Mouse (Mus musculus): ENCODE measurements around the gene Ubtf. TPM values are rescaled to one million over a fixed set of nuclear protein-coding genes. Genes with fewer than 3 reads are reported as not detected.
A peak's percentile ranks its signal among the peaks of the same experiment; 100 is the strongest.

The Ubtf gene
- polyA plus RNA-seq, 1 experiment from 2014 or later, result 75.5 TPM

DNA sequence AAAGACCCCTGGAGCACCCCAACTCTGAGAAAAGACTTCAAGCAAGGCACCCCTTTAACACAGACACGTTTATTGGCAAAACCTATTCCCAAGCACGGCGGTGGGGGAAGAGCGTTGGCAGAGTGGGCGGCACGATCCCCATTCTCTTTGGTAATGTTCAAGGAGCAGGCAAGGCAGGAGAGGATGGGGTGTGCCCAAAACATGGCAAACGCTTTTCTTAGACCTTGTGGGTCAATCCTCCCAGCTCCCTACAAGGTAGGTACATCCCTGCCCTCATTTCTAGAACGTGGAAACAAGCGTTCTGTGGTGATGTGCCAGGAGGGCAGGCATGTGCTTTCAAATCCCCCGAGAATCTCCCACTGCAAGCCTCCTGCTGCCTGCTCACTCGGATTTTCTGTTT, 29.2 kb upstream of the Ubtf start:
- Histone ChIP-seq H3K9ac (ENCODE audit: low read depth, low read length) (no peak overlapping the region), H3K4me3 (replicated peaks; ENCODE audit: low read depth, low read length) (no peak overlapping the region), H3K27ac (no peak overlapping the region), H3K36me3 (ENCODE audit: insufficient read depth, low read length) (no peaks in the 10 kb centered on the region), H3K9me3 (replicated peaks; ENCODE audit: low read length) (no peaks in the 10 kb centered on the region), H3K4me1 (replicated peaks; ENCODE audit: insufficient read depth, low read length) (no peaks in the 10 kb centered on the region), H3K4me2 (ENCODE audit: low read length) (no peak overlapping the region), H3K27me3 (ENCODE audit: insufficient read depth, low read length) (no peaks in the 10 kb centered on the region)
- no peak for TF ChIP-seq CTCF (IDR thresholded peaks at IDR 0.05; ENCODE audit: low read depth)
- DNase-seq (ENCODE audit: low spot score), result no peak
- 80% methylated on average over 11 of the region's 11 CpGs for WGBS
- no peak for ATAC-seq (replicated peaks; ENCODE audit: low FRiP score, low read depth)

DNA sequence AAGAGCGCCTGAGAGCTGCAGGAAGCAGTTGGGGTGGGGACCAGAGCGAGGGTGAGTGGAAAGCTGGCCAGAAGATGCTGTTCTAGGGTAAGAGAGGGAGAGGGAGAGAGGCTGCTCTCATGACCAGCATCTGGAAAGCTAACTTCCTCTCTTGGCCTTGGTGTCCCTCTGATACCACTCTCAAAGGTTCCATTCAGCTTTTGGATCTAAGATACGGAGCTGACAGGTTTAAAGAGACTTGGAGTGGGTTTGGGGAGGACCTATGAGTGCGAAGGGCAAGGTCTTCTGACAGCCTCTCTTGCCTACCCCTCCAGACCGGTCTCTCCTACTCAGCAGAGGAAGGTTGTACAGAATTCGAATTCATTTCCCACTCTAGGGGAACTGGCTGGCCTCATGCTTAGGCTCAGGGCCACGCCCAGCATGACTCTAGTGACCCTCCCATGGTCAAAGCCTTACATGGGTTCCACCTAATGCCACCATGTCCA, 28.6 kb upstream of the Ubtf start:
- Histone ChIP-seq H3K4me1 (replicated peaks; ENCODE audit: insufficient read depth, low read length) (no peaks in the 10 kb centered on the region), H3K9me3 (replicated peaks; ENCODE audit: low read length) (no peaks in the 10 kb centered on the region), H3K36me3 (ENCODE audit: insufficient read depth, low read length) (no peaks in the 10 kb centered on the region), H3K4me3 (replicated peaks; ENCODE audit: low read depth, low read length) (no peak overlapping the region), H3K9ac (ENCODE audit: low read depth, low read length) (no peak overlapping the region), H3K27me3 (ENCODE audit: insufficient read depth, low read length) (no peaks in the 10 kb centered on the region), H3K27ac (no peak overlapping the region), H3K4me2 (ENCODE audit: low read length) (no peak overlapping the region)
- ATAC-seq (replicated peaks; ENCODE audit: low FRiP score, low read depth) (no peak), DNase-seq (ENCODE audit: low spot score) (no peak)
- WGBS, result 89% methylated on average over 7 of the region's 7 CpGs
- no peak for TF ChIP-seq CTCF (IDR thresholded peaks at IDR 0.05; ENCODE audit: low read depth)

DNA sequence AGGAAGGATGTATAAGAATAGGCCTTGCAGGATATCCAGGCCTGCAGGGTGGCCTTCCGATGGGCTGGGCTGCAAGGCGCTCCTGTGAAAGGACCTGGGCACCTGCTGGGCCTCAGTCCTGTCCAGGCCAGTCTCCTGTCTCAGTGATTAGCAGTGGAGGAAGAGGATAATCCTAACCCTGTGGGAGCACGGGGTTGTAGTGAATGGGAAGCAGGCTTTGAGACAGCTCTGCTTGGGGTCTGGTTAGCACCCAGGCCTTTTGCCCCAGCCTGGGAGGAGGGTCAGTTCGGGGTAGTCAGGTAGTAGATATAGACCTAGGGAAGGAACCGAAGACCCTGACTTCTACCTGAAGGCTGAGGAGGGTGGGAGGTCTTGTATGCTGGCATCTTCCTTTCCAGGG, 28.1 kb upstream of the Ubtf start:
- H3K4me2 ChIP-seq (ENCODE audit: low read length), result no peak overlapping the region
- H3K4me3 ChIP-seq (replicated peaks; ENCODE audit: low read depth, low read length), result no peak overlapping the region
- H3K4me1 ChIP-seq (replicated peaks; ENCODE audit: insufficient read depth, low read length), result no peaks in the 10 kb centered on the region
- H3K9me3 ChIP-seq (replicated peaks; ENCODE audit: low read length), result no peaks in the 10 kb centered on the region
- no peak overlapping the region for H3K27ac ChIP-seq
- H3K27me3 ChIP-seq (ENCODE audit: insufficient read depth, low read length), result no peaks in the 10 kb centered on the region
- ATAC-seq (replicated peaks; ENCODE audit: low FRiP score, low read depth) (no peak), DNase-seq (ENCODE audit: low spot score) (no peak)
- no peaks in the 10 kb centered on the region for H3K36me3 ChIP-seq (ENCODE audit: insufficient read depth, low read length)
- no peak overlapping the region for H3K9ac ChIP-seq (ENCODE audit: low read depth, low read length)
- WGBS, result 83% methylated on average over 5 of the region's 5 CpGs
- no peak for TF ChIP-seq CTCF (IDR thresholded peaks at IDR 0.05; ENCODE audit: low read depth)

DNA sequence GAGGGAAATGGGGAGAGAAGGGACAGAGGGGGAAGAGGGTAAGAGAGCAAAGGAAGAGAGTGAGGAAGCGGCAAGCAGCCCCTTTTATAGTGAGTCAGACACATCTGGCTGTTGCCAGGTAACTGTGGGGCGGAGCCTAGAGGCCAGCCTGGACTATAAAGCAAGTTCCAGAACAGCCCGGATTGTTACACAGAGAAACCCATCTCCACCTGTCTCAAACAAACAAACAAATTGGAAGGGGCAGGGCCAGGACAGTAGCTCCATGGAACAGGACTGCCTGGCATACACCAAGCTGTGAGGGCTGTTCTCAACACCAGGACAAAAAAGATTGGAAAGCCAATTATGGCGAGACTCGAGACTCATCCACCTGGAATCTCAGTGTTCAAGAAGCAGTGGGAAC, 27.4 kb upstream of the Ubtf start:
- ATAC-seq (replicated peaks; ENCODE audit: low FRiP score, low read depth), result no peak
- Histone ChIP-seq H3K9me3 (replicated peaks; ENCODE audit: low read length) (no peaks in the 10 kb centered on the region), H3K4me3 (replicated peaks; ENCODE audit: low read depth, low read length) (no peak overlapping the region), H3K36me3 (ENCODE audit: insufficient read depth, low read length) (no peaks in the 10 kb centered on the region), H3K27ac (no peak overlapping the region), H3K27me3 (ENCODE audit: insufficient read depth, low read length) (no peaks in the 10 kb centered on the region), H3K4me2 (ENCODE audit: low read length) (no peak overlapping the region), H3K9ac (ENCODE audit: low read depth, low read length) (no peak overlapping the region), H3K4me1 (replicated peaks; ENCODE audit: insufficient read depth, low read length) (no peaks in the 10 kb centered on the region)
- 57% methylated on average over 5 of the region's 5 CpGs for WGBS
- DNase-seq (ENCODE audit: low spot score), result no peak
- no peak for TF ChIP-seq CTCF (IDR thresholded peaks at IDR 0.05; ENCODE audit: low read depth)

DNA sequence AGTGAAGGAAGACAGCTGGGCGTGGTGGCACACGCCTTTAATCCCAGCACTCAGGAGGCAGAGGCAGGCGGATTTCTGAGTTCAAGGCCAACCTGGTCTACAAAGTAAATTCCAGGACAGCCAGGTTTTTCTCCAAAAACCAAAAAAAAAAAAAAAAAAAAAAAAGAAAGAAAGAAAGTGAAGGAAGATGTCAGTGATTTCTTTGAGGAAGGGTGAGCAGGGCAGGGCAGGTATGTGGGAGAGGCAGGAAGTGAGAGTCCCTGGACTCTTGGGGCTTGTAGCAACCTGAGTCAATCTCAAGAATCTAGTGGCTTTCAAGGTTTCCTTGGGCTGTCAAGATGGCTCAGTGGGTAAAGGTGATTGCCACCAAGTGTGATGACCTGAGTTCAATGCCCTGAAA, 24.9 kb upstream of the Ubtf start:
- Histone ChIP-seq H3K9ac (ENCODE audit: low read depth, low read length) (no peak overlapping the region), H3K9me3 (replicated peaks; ENCODE audit: low read length) (no peaks in the 10 kb centered on the region), H3K4me2 (ENCODE audit: low read length) (no peak overlapping the region), H3K4me3 (replicated peaks; ENCODE audit: low read depth, low read length) (no peak overlapping the region), H3K36me3 (ENCODE audit: insufficient read depth, low read length) (no peaks in the 10 kb centered on the region), H3K27me3 (ENCODE audit: insufficient read depth, low read length) (no peaks in the 10 kb centered on the region), H3K27ac (no peak overlapping the region), H3K4me1 (replicated peaks; ENCODE audit: insufficient read depth, low read length) (no peaks in the 10 kb centered on the region)
- 92% methylated on average over 3 of the region's 3 CpGs for WGBS
- ATAC-seq (replicated peaks; ENCODE audit: low FRiP score, low read depth) (no peak), DNase-seq (ENCODE audit: low spot score) (no peak)
- TF ChIP-seq CTCF (IDR thresholded peaks at IDR 0.05; ENCODE audit: low read depth), result no peak

DNA sequence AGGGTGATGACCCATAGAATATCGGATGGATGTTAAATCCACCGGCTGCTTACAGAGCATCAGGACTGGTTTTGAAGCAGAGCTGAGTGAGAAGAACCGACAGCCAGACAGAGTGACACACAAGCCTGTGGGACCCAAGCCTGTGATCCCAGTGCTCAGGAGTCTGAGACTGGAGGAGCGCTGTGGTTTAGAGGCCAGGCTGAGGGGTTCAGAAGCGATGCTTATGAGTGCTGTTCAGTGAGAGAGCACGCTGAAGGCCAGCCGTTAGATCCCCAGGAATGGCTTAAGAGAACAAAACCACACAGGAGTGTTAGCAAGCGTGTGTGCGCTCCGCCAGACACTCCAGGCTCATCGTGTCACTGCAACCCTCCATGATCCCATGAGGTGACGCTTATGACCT, 23.2 kb upstream of the Ubtf start:
- Histone ChIP-seq H3K27ac (no peak overlapping the region), H3K4me2 (ENCODE audit: low read length) (no peak overlapping the region), H3K36me3 (ENCODE audit: insufficient read depth, low read length) (no peaks in the 10 kb centered on the region), H3K9me3 (replicated peaks; ENCODE audit: low read length) (no peaks in the 10 kb centered on the region), H3K9ac (ENCODE audit: low read depth, low read length) (no peak overlapping the region), H3K4me1 (replicated peaks; ENCODE audit: insufficient read depth, low read length) (no peaks in the 10 kb centered on the region), H3K27me3 (ENCODE audit: insufficient read depth, low read length) (no peaks in the 10 kb centered on the region), H3K4me3 (replicated peaks; ENCODE audit: low read depth, low read length) (no peak overlapping the region)
- no peak for TF ChIP-seq CTCF (IDR thresholded peaks at IDR 0.05; ENCODE audit: low read depth)
- no peak for ATAC-seq (replicated peaks; ENCODE audit: low FRiP score, low read depth)
- DNase-seq (ENCODE audit: low spot score), result no peak
- WGBS, result 52% methylated on average over 12 of the region's 12 CpGs

DNA sequence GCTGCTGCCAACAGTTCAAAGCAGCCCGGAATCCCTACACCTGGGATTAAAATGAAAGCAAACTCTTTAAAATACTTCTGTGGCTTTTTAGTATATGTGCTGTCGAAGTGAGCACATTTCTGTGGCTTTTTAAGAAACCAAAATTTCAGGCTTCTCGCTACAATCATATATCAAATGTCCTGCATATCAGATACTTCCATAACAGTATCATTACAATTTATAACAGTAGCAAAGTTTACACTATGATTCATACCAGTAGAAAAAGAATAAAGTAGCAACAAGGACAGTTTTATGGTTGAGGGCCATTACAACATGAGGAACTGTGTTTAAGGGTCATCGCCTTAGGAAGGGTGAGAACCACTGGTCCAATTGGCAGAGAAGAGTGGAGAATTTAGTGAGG, 21.6 kb upstream of the Ubtf start:
- no peak for TF ChIP-seq CTCF (IDR thresholded peaks at IDR 0.05; ENCODE audit: low read depth)
- no peaks in the 10 kb centered on the region for H3K4me1 ChIP-seq (replicated peaks; ENCODE audit: insufficient read depth, low read length)
- no peaks in the 10 kb centered on the region for H3K36me3 ChIP-seq (ENCODE audit: insufficient read depth, low read length)
- H3K27ac ChIP-seq, result no peak overlapping the region
- peak; percentile 23 for DNase-seq (ENCODE audit: low spot score)
- no peak overlapping the region for H3K4me2 ChIP-seq (ENCODE audit: low read length)
- 63% methylated on average over 4 of the region's 4 CpGs for WGBS
- H3K9me3 ChIP-seq (replicated peaks; ENCODE audit: low read length), result no peaks in the 10 kb centered on the region
- ATAC-seq (replicated peaks; ENCODE audit: low FRiP score, low read depth), result no peak
- H3K4me3 ChIP-seq (replicated peaks; ENCODE audit: low read depth, low read length), result no peak overlapping the region
- H3K27me3 ChIP-seq (ENCODE audit: insufficient read depth, low read length), result no peaks in the 10 kb centered on the region
- no peak overlapping the region for H3K9ac ChIP-seq (ENCODE audit: low read depth, low read length)
